8 mouse cellular contexts compared by ENCODE assay signal in the genomic region with DNA sequence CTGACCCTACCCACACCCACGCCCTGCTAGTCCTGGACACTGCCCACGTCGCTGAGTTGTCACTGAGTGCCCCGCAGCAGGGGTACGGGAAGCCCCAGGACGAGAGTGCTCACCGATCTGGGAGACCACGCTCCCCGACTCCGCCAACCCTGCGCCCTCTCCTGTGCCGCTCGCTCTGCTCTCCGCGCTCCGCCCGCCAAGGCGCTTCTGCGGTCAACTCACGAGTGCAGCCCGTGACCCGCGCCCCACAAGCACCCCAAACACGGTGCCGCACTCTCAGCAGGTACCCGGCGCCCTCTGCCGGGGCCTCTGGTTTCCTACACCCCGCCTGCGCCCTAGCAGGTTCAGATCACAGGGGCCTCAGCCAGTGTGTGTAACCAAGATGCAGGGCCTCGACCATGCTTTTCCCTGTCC. TPM values are rescaled to one million over a fixed set of nuclear protein-coding genes. Genes with fewer than 3 reads are reported as not detected.
DNase-seq lines count a peak whose midpoint lies in the region; ATAC-seq and TF ChIP-seq lines count a peak whose summit lies in the region.

Drd1 (minus strand) TSS at position 258 of the 414 bp plus-strand sequence.

- peaks cover 29% of the 10 kb centered on the region for H3K27me3 ChIP-seq in hindbrain, embryonic 13.5 days

- peak within 1 kb of the TSS; percentile 97 for H3K4me2 ChIP-seq in hindbrain, embryonic 13.5 days

- peak; percentile 83 for ATAC-seq in hindbrain, embryonic 13.5 days (ENCODE audit: low FRiP score)

- no peak within 1 kb of the TSS for H3K27ac ChIP-seq in ES-E14 (ENCODE audit: insufficient read depth, low read depth, low read length, poor library complexity, severe bottlenecking)
- H3K27ac ChIP-seq in hindbrain, embryonic 13.5 days = no peak within 1 kb of the TSS

- peak within 1 kb of the TSS; percentile 39; the same call in 1 of the 2 replicates for H3K9ac ChIP-seq in ES-E14 (ENCODE audit: insufficient read depth, low read depth, low read length, poor library complexity, severe bottlenecking)
- peak within 1 kb of the TSS; percentile 70 for H3K9ac ChIP-seq in hindbrain, embryonic 13.5 days

- DNase-seq in ES-E14 (ENCODE audit: low read depth, low spot score) = peak; percentile 52
- DNase-seq in cerebellum, adult 8-10 months = peak; percentile 55
- peak; percentile 49 to 91 for DNase-seq in frontal cortex, adult 2 months (ENCODE audit: extremely low spot score in 1 of 2, low spot score in 1 of 2)
- peak; percentile 83 for DNase-seq in left cerebral cortex, adult 18-20 months (ENCODE audit: low spot score in 2 of 2)
- DNase-seq in lung, postnatal 36 days = peak; percentile 60
- peak; percentile 56 for DNase-seq in retina, postnatal 7 days (ENCODE audit: low read depth, low spot score)
- DNase-seq in urinary bladder, postnatal 14 days (ENCODE audit: low spot score) = peak; percentile 54

- 1% methylated on average over 31 of the region's 31 CpGs for WGBS in hindbrain, embryonic 13.5 days

- in situ Hi-C loops in ES-E14 (cut with MboI; ENCODE audit: low sequenced_read_pairs in 2 of 2, unreplicated experiment in 2 of 2) = loop anchor here (10.0 to 25.0 kb wide), 2 partner anchors 268 to 271 kb away; no protein-coding TSS in a partner anchor

- H3K4me3 ChIP-seq in ES-E14 (ENCODE audit: insufficient read depth in 1 of 2, low read depth in 1 of 2, low read length in 2 of 2, poor library complexity in 1 of 2, severe bottlenecking in 1 of 2) = peak within 1 kb of the TSS; percentile 68 to 75
- H3K4me3 ChIP-seq in hindbrain, embryonic 13.5 days = peak within 1 kb of the TSS; percentile 53

- H3K4me1 ChIP-seq in ES-E14 (ENCODE audit: control insufficient read depth in 2 of 2, insufficient read depth in 2 of 2, low read length in 2 of 2, poor library complexity in 1 of 2) = no peaks in the 10 kb centered on the region
- peaks cover 8% of the 10 kb centered on the region for H3K4me1 ChIP-seq in hindbrain, embryonic 13.5 days (replicated peaks)

- H3K9me3 ChIP-seq in ES-E14 (ENCODE audit: control insufficient read depth, insufficient read depth, low read depth, low read length) = no peaks in the 10 kb centered on the region
- H3K9me3 ChIP-seq in hindbrain, embryonic 13.5 days = no peaks in the 10 kb centered on the region

- H3K36me3 ChIP-seq in ES-E14 (ENCODE audit: control insufficient read depth, insufficient read depth, low read length, poor library complexity, severe bottlenecking) = no peaks in the 10 kb centered on the region
- no peaks in the 10 kb centered on the region for H3K36me3 ChIP-seq in hindbrain, embryonic 13.5 days

TF ChIP-seq in ES-E14, 5 proteins besides CTCF, POLR2A, EP300 and RAD21:
- peak; percentile 24; the same call in 1 of the 2 replicates for TF ChIP-seq ZC3H11A (IDR thresholded peaks at IDR 0.05; ENCODE audit: borderline replicate concordance, low read depth, low read length)
- TF ChIP-seq HCFC1 (IDR thresholded peaks at IDR 0.05; ENCODE audit: borderline replicate concordance, insufficient read depth, low read length) = no peak

RNA-seq across cellular contexts. Expression of gene Drd1, which starts in this region (rescaled TPM):
- not detected in 2 replicates for total RNA-seq in ES-E14 (2012; rRNA removed)
- polyA plus RNA-seq in frontal cortex, adult 2 months (2012; rRNA removed) = 4.8 and 5.6 TPM in 2 replicates
- polyA plus RNA-seq in hindbrain, embryonic 13.5 days (2015; fragmentation: Nextera tagmentation; extraction: Ambion mirVana) = 1.2 and 1.5 TPM in 2 replicates
- 10 to 100 TPM; 38.5 to 52.1 TPM for total RNA-seq in left cerebral cortex, adult 18-20 months (2021)

Comparison
In these comparisons a context has a peak if more than half of its experiments do, and no peak if none do; other contexts are left out.
1. RNA of gene Drd1 (total RNA-seq): 38.5 to 52.1 TPM in left cerebral cortex, adult 18-20 months; not detected in ES-E14; every median in the first group is over 10 times any median in the second.
2. Peak in DNase-seq, H3K4me3 ChIP-seq and H3K9ac ChIP-seq in ES-E14; RNA of the gene not detected or under 1 TPM.
3. Peak in every context shown above with its lines, with median percentiles within 50 percentile points of each other: DNase-seq.